Mouse (Mus musculus) olfactory bulb, adult 2 months (tissue): ENCODE data around the gene Nop2. TPM values are rescaled to one million over a fixed set of nuclear protein-coding genes. Genes with fewer than 3 reads are reported as not detected.

Experiments used
- H3K27ac ChIP-seq: fragments of 200-500 bp; 2 replicates; pipeline ENCODE4 v1.5.1; 2012; ENCODE audit warnings: low read depth, low read length; ENCODE audit not compliant: insufficient read depth
- H3K4me1 ChIP-seq: fragments of 200-500 bp; 2 replicates; pipeline ENCODE4 v1.6.1; 2012; ENCODE audit warnings: low read length; ENCODE audit not compliant: control insufficient read depth, insufficient read depth
- H3K4me3 ChIP-seq: fragments of 200-500 bp; 2 replicates; pipeline ENCODE4 v1.5.1; 2012; ENCODE audit warnings: mild to moderate bottlenecking, low read depth, low read length, moderate library complexity; ENCODE audit not compliant: insufficient read depth
- CTCF ChIP-seq: fragments of 200-500 bp; IDR thresholded peaks from 2 replicates; pipeline ENCODE4 v1.5.1; 2012; ENCODE audit warnings: low read depth, mild to moderate bottlenecking, low read length, moderate library complexity; ENCODE audit not compliant: insufficient read depth
- POLR2A ChIP-seq: fragments of 200-500 bp; IDR thresholded peaks from 2 replicates; pipeline ENCODE4 v1.6.1; 2012; ENCODE audit warnings: mild to moderate bottlenecking, low read depth, low read length, moderate library complexity; ENCODE audit not compliant: insufficient read depth
- WGBS: fragments of 180-500 bp; shearing (Covaris S2); methylation state at CpG from one replicate; pipeline ENCODE4 v1.1.7; 2018; 5-methylcytosine and 5-hydroxymethylcytosine counted together
- polyA plus RNA-seq: library from polyadenylated mRNA; stranded (reverse); fragments of >200 nt; gene quantifications from 2 replicates; pipeline ENCODE4 v1.2.4, GENCODE M21; 2012; ENCODE audit warnings: low replicate concordance; ENCODE audit not compliant: missing spikeins, insufficient read depth, insufficient read length

Gene Nop2
- not detected in 2 replicates for polyA plus RNA-seq

- H3K4me3 ChIP-seq: peak within 1 kb of the TSS; percentile 75
- TF ChIP-seq POLR2A (peak; percentile 91), CTCF (no peak)
- H3K27ac ChIP-seq: no peak within 1 kb of the TSS; the same call in 1 of the 2 replicates
- WGBS: under 1% methylated on average over 66 of the region's 66 CpGs
- H3K4me1 ChIP-seq: 0 out of 2 replicates have a peak, but pooled peaks cover 4% of the 10 kb centered on the region
These were observed at the start of gene Nop2 for GRCm38 (mm10) chr6:125131302-125132156. Nop2 (plus strand) TSS chr6:125131909.

- H3K4me3 ChIP-seq: no peak overlapping the region
- no peak overlapping the region for H3K27ac ChIP-seq
- 88% methylated on average over 7 of the region's 7 CpGs for WGBS
- no peak for TF ChIP-seq POLR2A
- TF ChIP-seq CTCF: no peak
- peaks cover 11% of the 10 kb centered on the region; the same call in 1 of the 2 replicates for H3K4me1 ChIP-seq
These were observed 48.8 kb upstream of the Nop2 start for GRCm38 (mm10) chr6:125082801-125083386.

- Histone ChIP-seq H3K27ac (no peak overlapping the region), H3K4me3 (no peak overlapping the region), H3K4me1 (peaks cover 19% of the 10 kb centered on the region)
- TF ChIP-seq CTCF: no peak
- no peak for TF ChIP-seq POLR2A
- 3% methylated on average over 4 of the region's 4 CpGs for WGBS
These were observed 47.3 kb upstream of the Nop2 start for GRCm38 (mm10) chr6:125084424-125084823.

DNA sequence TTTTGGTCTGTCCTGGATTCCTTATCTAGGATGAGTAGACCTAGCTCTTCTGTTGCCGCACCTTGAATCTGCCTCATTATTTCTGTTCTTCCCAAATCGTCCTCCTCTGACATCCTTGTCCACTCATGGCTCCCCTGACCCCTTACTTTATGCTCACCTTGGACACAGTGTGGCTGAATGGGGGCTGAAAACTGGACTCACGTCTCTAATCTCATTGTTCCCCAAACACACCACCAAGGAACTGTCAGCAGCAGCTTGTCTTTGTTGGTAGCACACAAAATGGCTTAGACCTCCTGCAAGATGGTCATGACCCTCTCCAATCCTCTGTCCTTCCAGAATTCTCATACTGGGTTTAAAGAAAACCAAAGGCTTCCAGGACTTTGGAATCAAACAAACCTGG, 43.8 kb upstream of the Nop2 start:
- Histone ChIP-seq H3K27ac (no peak overlapping the region), H3K4me3 (no peak overlapping the region), H3K4me1 (peaks cover 23% of the 10 kb centered on the region)
- 71% methylated on average over 3 of the region's 3 CpGs for WGBS
- TF ChIP-seq CTCF (no peak), POLR2A (no peak)

- no peak overlapping the region for H3K4me3 ChIP-seq
- 4% methylated on average over 20 of the region's 20 CpGs for WGBS
- peaks cover 23% of the 10 kb centered on the region for H3K4me1 ChIP-seq
- H3K27ac ChIP-seq: peak overlapping the region; percentile 85
- TF ChIP-seq CTCF: no peak
- no peak for TF ChIP-seq POLR2A
These were observed 43.0 kb upstream of the Nop2 start for GRCm38 (mm10) chr6:125088561-125089321.

- Histone ChIP-seq H3K4me3 (peak overlapping the region; percentile 27; the same call in 1 of the 2 replicates), H3K27ac (peak overlapping the region; percentile 97), H3K4me1 (peaks cover 23% of the 10 kb centered on the region)
- TF ChIP-seq CTCF (no peak), POLR2A (no peak)
- 2% methylated on average over 15 of the region's 15 CpGs for WGBS
These were observed 42.0 kb upstream of the Nop2 start for GRCm38 (mm10) chr6:125089521-125090321.

- 38% methylated on average over 10 of the region's 10 CpGs for WGBS
- no peak for TF ChIP-seq POLR2A
- no peak for TF ChIP-seq CTCF
These were observed 41.2 kb upstream of the Nop2 start for GRCm38 (mm10) chr6:125090341-125091085.

More at GRCm38 (mm10) chr6:125090341-125091085, 41.2 kb upstream of the Nop2 start:
- Histone ChIP-seq H3K4me1 (peaks cover 23% of the 10 kb centered on the region), H3K4me3 (no peak overlapping the region), H3K27ac (peak overlapping the region; percentile 92)
